Mouse (Mus musculus): ENCODE results near the gene Actr1a. TPM values are rescaled to one million over a fixed set of nuclear protein-coding genes. Genes with fewer than 3 reads are reported as not detected.

The Actr1a gene
- polyA plus RNA-seq, 1 experiment, result 112 TPM

GRCm38 (mm10) chr19:46332721-46333339 lies 62.7 kb downstream of the Actr1a start:
- DNase-seq, result no peak
- TF ChIP-seq POLR2A (IDR thresholded peaks at IDR 0.05; ENCODE audit: borderline replicate concordance, extremely low read depth, low read depth, low read length) (no peak), CTCF (IDR thresholded peaks at IDR 0.05; ENCODE audit: insufficient read depth, low read length) (no peak)
- Histone ChIP-seq H3K4me3 (replicated peaks; ENCODE audit: extremely low read depth, low read depth, low read length) (no peak overlapping the region), H3K4me1 (ENCODE audit: control insufficient read depth, insufficient read depth, low read length) (peaks cover 5% of the 10 kb centered on the region; the same call in 1 of the 2 replicates)
- 68% methylated on average over 7 of the region's 7 CpGs for WGBS

- Histone ChIP-seq H3K4me1 (ENCODE audit: control insufficient read depth, insufficient read depth, low read length) (peaks cover 7% of the 10 kb centered on the region), H3K4me3 (replicated peaks; ENCODE audit: extremely low read depth, low read depth, low read length) (no peak overlapping the region)
- no peak for DNase-seq
- WGBS, result 85% methylated on average over 3 of the region's 3 CpGs
- TF ChIP-seq POLR2A (IDR thresholded peaks at IDR 0.05; ENCODE audit: borderline replicate concordance, extremely low read depth, low read depth, low read length) (no peak), CTCF (IDR thresholded peaks at IDR 0.05; ENCODE audit: insufficient read depth, low read length) (no peak)
Observed at GRCm38 (mm10) chr19:46331936-46332335, 63.6 kb downstream of the Actr1a start.

GRCm38 (mm10) chr19:46331326-46331725 lies 64.2 kb downstream of the Actr1a start:
- TF ChIP-seq POLR2A (IDR thresholded peaks at IDR 0.05; ENCODE audit: borderline replicate concordance, extremely low read depth, low read depth, low read length) (no peak), CTCF (IDR thresholded peaks at IDR 0.05; ENCODE audit: insufficient read depth, low read length) (no peak)
- Histone ChIP-seq H3K4me1 (ENCODE audit: control insufficient read depth, insufficient read depth, low read length) (peaks cover 7% of the 10 kb centered on the region), H3K4me3 (replicated peaks; ENCODE audit: extremely low read depth, low read depth, low read length) (no peak overlapping the region)
- WGBS, result 91% methylated on average over 14 of the region's 14 CpGs
- no peak for DNase-seq

GRCm38 (mm10) chr19:46330696-46331095 lies 64.9 kb downstream of the Actr1a start:
- Histone ChIP-seq H3K4me1 (ENCODE audit: control insufficient read depth, insufficient read depth, low read length) (peaks cover 7% of the 10 kb centered on the region), H3K4me3 (replicated peaks; ENCODE audit: extremely low read depth, low read depth, low read length) (no peak overlapping the region)
- 92% methylated on average over 12 of the region's 12 CpGs for WGBS
- no peak for DNase-seq
- no peak for TF ChIP-seq CTCF (IDR thresholded peaks at IDR 0.05; ENCODE audit: insufficient read depth, low read length)
- TF ChIP-seq POLR2A (IDR thresholded peaks at IDR 0.05; ENCODE audit: borderline replicate concordance, extremely low read depth, low read depth, low read length), result no peak

- Histone ChIP-seq H3K4me1 (ENCODE audit: control insufficient read depth, insufficient read depth, low read length) (peaks cover 7% of the 10 kb centered on the region), H3K4me3 (replicated peaks; ENCODE audit: extremely low read depth, low read depth, low read length) (no peak overlapping the region)
- DNase-seq, result peak; percentile 83
- TF ChIP-seq POLR2A (IDR thresholded peaks at IDR 0.05; ENCODE audit: borderline replicate concordance, extremely low read depth, low read depth, low read length) (no peak), CTCF (IDR thresholded peaks at IDR 0.05; ENCODE audit: insufficient read depth, low read length) (peak; percentile 80)
- 4% methylated on average over 16 of the region's 16 CpGs for WGBS
Observed at GRCm38 (mm10) chr19:46329951-46330350, 65.6 kb downstream of the Actr1a start.

GRCm38 (mm10) chr19:46329031-46329641 lies 66.4 kb downstream of the Actr1a start:
- no peak for TF ChIP-seq CTCF (IDR thresholded peaks at IDR 0.05; ENCODE audit: insufficient read depth, low read length)
- no peak for TF ChIP-seq POLR2A (IDR thresholded peaks at IDR 0.05; ENCODE audit: borderline replicate concordance, extremely low read depth, low read depth, low read length)
- no peak for DNase-seq
- 3% methylated on average over 54 of the region's 54 CpGs for WGBS
- Histone ChIP-seq H3K4me3 (replicated peaks; ENCODE audit: extremely low read depth, low read depth, low read length) (peak overlapping the region; percentile 95), H3K4me1 (ENCODE audit: control insufficient read depth, insufficient read depth, low read length) (peaks cover 7% of the 10 kb centered on the region)

- WGBS, result under 1% methylated on average over 80 of the region's 81 CpGs
Observed at GRCm38 (mm10) chr19:46328081-46329030, 67.2 kb downstream of the Actr1a start, which contains the start of gene Fbxl15. TSS of gene Fbxl15 (plus strand) at chr19:46328184.

GRCm38 (mm10) chr19:46327531-46328064 lies 68.0 kb downstream of the Actr1a start:
- WGBS, result 26% methylated on average over 14 of the region's 14 CpGs
- DNase-seq, result no peak
- TF ChIP-seq CTCF (IDR thresholded peaks at IDR 0.05; ENCODE audit: insufficient read depth, low read length) (no peak), POLR2A (IDR thresholded peaks at IDR 0.05; ENCODE audit: borderline replicate concordance, extremely low read depth, low read depth, low read length) (no peak)

More at GRCm38 (mm10) chr19:46328081-46329030, 67.2 kb downstream of the Actr1a start, which contains the start of gene Fbxl15:
- peak; percentile 92 for DNase-seq
- peaks cover 7% of the 10 kb centered on the region for H3K4me1 ChIP-seq (ENCODE audit: control insufficient read depth, insufficient read depth, low read length)
- TF ChIP-seq POLR2A (IDR thresholded peaks at IDR 0.05; ENCODE audit: borderline replicate concordance, extremely low read depth, low read depth, low read length) (peak; percentile 57; the same call in 1 of the 2 replicates), CTCF (IDR thresholded peaks at IDR 0.05; ENCODE audit: insufficient read depth, low read length) (no peak)
- peak within 1 kb of the TSS; percentile 95 for H3K4me3 ChIP-seq (replicated peaks; ENCODE audit: extremely low read depth, low read depth, low read length)

More at GRCm38 (mm10) chr19:46327531-46328064, 68.0 kb downstream of the Actr1a start:
- Histone ChIP-seq H3K4me3 (replicated peaks; ENCODE audit: extremely low read depth, low read depth, low read length) (peak overlapping the region; percentile 95), H3K4me1 (ENCODE audit: control insufficient read depth, insufficient read depth, low read length) (peaks cover 7% of the 10 kb centered on the region)

Other genes with a start within 250 kb of the Actr1a start
- gene Pitx3, start 247.4 kb downstream of the Actr1a start, polyA plus RNA-seq (2012; rRNA removed), result 0.86 TPM in 1 of 2 replicates, not detected in the other
- 80.6 and 94.9 TPM in 2 replicates for gene Gbf1, start 243.2 kb downstream of the Actr1a start, polyA plus RNA-seq (2012; rRNA removed)
- gene Nfkb2, start 91.4 kb downstream of the Actr1a start, polyA plus RNA-seq (2012; rRNA removed), result 56.5 and 60.6 TPM in 2 replicates
- gene Psd, start 68.6 kb downstream of the Actr1a start, polyA plus RNA-seq (2012; rRNA removed), result 2.3 and 2.4 TPM in 2 replicates
- 10.7 and 15.5 TPM in 2 replicates for gene Fbxl15, start 67.6 kb downstream of the Actr1a start, polyA plus RNA-seq (2012; rRNA removed)
- gene Cuedc2, start 57.0 kb downstream of the Actr1a start, polyA plus RNA-seq (2012; rRNA removed), result 47.1 and 53.9 TPM in 2 replicates
- gene Mfsd13a, start 54.6 kb downstream of the Actr1a start, polyA plus RNA-seq (2012; rRNA removed), result 26.5 and 27.1 TPM in 2 replicates
- 6.8 and 10.1 TPM in 2 replicates for gene 2310034G01Rik, start 45.4 kb downstream of the Actr1a start, polyA plus RNA-seq (2012; rRNA removed)
- gene Sufu, start 1.1 kb upstream of the Actr1a start, polyA plus RNA-seq (2012; rRNA removed), result 17.5 and 18.0 TPM in 2 replicates
- gene Trim8, start 106.0 kb upstream of the Actr1a start, polyA plus RNA-seq (2012; rRNA removed), result 87.2 and 115 TPM in 2 replicates
- 21.5 and 27.1 TPM in 2 replicates for gene Arl3, start 177.4 kb upstream of the Actr1a start, polyA plus RNA-seq (2012; rRNA removed)
- gene Sfxn2, start 177.6 kb upstream of the Actr1a start, polyA plus RNA-seq (2012; rRNA removed), result 3.8 and 6.5 TPM in 2 replicates
- gene Wbp1l, start 203.3 kb upstream of the Actr1a start, polyA plus RNA-seq (2012; rRNA removed), result 47.3 and 54.3 TPM in 2 replicates

Measured in lung, adult 2 months (tissue).